Mouse (Mus musculus) myocyte (in vitro differentiated cells): Measurements from ENCODE around the gene Olfr692.

Experiments
- CEBPB ChIP-seq: IDR thresholded peaks from 2 replicates; pipeline ENCODE4 v1.6.1; 2011; ENCODE audit warnings: mild to moderate bottlenecking, moderate library complexity; ENCODE audit not compliant: poor library complexity, insufficient read depth, severe bottlenecking
- E2F4 ChIP-seq: IDR thresholded peaks from one replicate; pipeline ENCODE4 v1.6.1; 2011; ENCODE audit warnings: mild to moderate bottlenecking, control low read depth, moderate library complexity; ENCODE audit not compliant: insufficient read depth
- MAX ChIP-seq: IDR thresholded peaks from one replicate; pipeline ENCODE4 v1.6.1; 2011; ENCODE audit warnings: low read depth, mild to moderate bottlenecking, control low read depth
- MYOD1 ChIP-seq, 3 experiments: IDR thresholded peaks; one replicate each; pipeline ENCODE4 v1.6.1; 2011; ENCODE audit warnings: control low read depth in 2 of 3, low read depth in 2 of 3, mild to moderate bottlenecking in 2 of 3, moderate library complexity in 1 of 3; ENCODE audit not compliant: insufficient read length in 2 of 3, control insufficient read depth in 1 of 3
- MYOG ChIP-seq, 3 experiments: IDR thresholded peaks; one replicate each; pipeline ENCODE4 v1.6.1; 2011; ENCODE audit warnings: control low read depth in 2 of 3, low read depth in 2 of 3, mild to moderate bottlenecking in 2 of 3; ENCODE audit not compliant: insufficient read length in 2 of 3, control insufficient read depth in 1 of 3, insufficient read depth in 1 of 3
- POLR2A ChIP-seq: IDR thresholded peaks from one replicate; pipeline ENCODE4 v1.6.1; 2011; ENCODE audit warnings: low read depth, mild to moderate bottlenecking, control low read depth, moderate library complexity; ENCODE audit not compliant: insufficient read length
- POLR2AphosphoS2 ChIP-seq: IDR thresholded peaks from one replicate; pipeline ENCODE4 v1.6.1; 2011; ENCODE audit warnings: low read depth, control low read depth; ENCODE audit not compliant: insufficient read length
- REST ChIP-seq: IDR thresholded peaks from one replicate; pipeline ENCODE4 v1.6.1; 2011; ENCODE audit warnings: mild to moderate bottlenecking, control low read depth, moderate library complexity; ENCODE audit not compliant: insufficient read depth, insufficient read length
- SRF ChIP-seq: IDR thresholded peaks from one replicate; pipeline ENCODE4 v1.6.1; 2011; ENCODE audit warnings: low read depth; ENCODE audit not compliant: control insufficient read depth, insufficient read length
- TCF12 ChIP-seq: IDR thresholded peaks from one replicate; pipeline ENCODE4 v1.6.1; 2011; ENCODE audit warnings: mild to moderate bottlenecking, control low read depth; ENCODE audit not compliant: poor library complexity, insufficient read depth, severe bottlenecking
- TCF3 ChIP-seq: IDR thresholded peaks from one replicate; pipeline ENCODE4 v1.6.1; 2011; ENCODE audit warnings: low read depth, control low read depth; ENCODE audit not compliant: insufficient read length
- USF1 ChIP-seq: IDR thresholded peaks from one replicate; pipeline ENCODE4 v1.6.1; 2011; ENCODE audit warnings: low read depth, mild to moderate bottlenecking, control low read depth, moderate library complexity

GRCm38 (mm10) chr7:105387696-105388095 lies 19.7 kb downstream of the Olfr692 start:
- TF ChIP-seq POLR2A (no peak), REST (no peak), E2F4 (no peak), MAX (no peak), TCF3 (no peak), USF1 (no peak), TCF12 (no peak), SRF (no peak), MYOG (IDR thresholded peaks at IDR 0.05; ENCODE audit: control insufficient read depth in 1 of 3, insufficient read depth in 1 of 3, insufficient read length in 2 of 3, low read depth in 2 of 3) (no peak), CEBPB (no peak), POLR2AphosphoS2 (no peak), MYOD1 (IDR thresholded peaks at IDR 0.05; ENCODE audit: control insufficient read depth in 1 of 3, insufficient read length in 2 of 3, low read depth in 2 of 3) (no peak)
